Mouse (Mus musculus) MN1 (cell line): ENCODE measurements around the gene Creg1.
A peak's percentile ranks its signal among the peaks of the same experiment; 100 is the strongest.

Experiments used
- DNase-seq: peaks from one replicate; pipeline ENCODE4 v3.0.0-alpha.2; 2016; ENCODE audit warnings: low spot score

Gene Creg1

DNA sequence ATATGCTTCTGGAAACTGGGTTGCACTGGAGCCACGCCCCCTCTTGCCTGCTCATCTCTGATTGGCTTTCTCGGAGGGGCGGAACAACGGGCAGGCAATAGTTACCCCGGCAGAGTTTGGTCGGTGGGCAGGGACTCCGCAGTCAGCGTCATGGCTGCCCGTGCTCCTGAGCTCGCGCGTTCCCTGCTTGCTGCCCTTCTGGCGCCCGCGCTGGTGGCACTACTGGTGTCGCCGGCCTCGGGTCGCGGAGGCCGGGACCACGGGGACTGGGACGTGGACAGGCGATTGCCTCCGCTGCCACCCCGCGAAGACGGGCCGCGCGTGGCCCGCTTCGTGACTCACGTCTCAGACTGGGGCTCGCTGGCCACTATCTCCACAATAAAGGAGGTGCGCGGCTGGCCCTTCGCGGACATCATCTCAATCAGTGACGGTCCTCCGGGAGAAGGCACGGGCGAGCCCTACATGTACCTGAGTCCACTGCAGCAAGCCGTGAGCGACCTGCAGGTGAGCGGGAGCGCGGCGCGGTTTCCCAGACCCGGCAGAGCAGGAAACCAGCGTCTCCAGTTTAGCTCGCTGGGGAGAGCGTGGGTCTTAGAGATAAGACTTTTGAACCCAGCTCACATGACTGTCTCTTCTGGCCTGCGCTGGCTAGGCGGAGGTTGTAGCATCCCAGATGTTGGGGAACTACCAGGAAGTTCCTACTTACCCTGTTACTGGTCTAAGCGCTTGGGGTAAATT, at the start of gene Creg1:
Creg1 (plus strand) TSS at position 112 of the 738 bp plus-strand sequence.
- DNase-seq: peak; percentile 93

DNA sequence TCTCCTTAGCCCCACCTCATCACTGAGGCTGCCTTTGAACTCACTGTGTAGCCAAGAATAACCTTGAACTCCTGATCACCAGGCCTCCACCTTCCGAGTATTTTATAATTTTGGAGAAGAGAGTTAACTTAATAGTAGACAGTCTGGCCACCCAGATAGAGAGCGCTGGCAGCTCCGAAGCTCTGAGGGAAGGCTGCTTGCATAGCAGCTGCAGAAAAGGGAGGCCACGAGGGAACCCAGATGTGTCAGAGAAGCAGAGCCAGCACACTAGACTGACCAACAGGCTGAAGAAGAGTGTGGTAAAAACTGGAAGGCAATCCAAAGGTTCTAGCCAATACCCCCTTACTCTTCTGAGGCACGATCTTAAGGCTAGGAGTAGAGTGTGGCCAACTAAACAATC, 49.7 kb upstream of the Creg1 start:
- DNase-seq: no peak

DNA sequence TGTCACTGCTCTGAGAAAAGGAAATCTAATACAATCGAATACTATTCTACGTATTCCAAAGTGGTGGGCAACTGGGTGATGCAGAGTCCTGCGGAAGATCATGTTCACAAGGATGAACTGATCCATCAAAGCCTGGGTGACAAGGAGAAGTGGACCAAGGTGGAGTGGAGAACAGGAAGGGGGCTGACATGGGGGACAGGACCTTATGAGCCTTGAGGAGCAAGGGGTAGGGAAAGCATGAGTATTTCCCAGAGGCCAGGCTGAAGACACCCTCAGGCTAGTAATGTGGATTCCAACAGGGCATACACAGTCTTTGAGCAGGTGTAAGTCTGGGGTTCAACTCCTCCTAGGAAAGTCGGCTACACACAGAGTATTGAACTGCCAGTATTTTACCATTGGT, 47.1 kb upstream of the Creg1 start:
- no peak for DNase-seq

DNA sequence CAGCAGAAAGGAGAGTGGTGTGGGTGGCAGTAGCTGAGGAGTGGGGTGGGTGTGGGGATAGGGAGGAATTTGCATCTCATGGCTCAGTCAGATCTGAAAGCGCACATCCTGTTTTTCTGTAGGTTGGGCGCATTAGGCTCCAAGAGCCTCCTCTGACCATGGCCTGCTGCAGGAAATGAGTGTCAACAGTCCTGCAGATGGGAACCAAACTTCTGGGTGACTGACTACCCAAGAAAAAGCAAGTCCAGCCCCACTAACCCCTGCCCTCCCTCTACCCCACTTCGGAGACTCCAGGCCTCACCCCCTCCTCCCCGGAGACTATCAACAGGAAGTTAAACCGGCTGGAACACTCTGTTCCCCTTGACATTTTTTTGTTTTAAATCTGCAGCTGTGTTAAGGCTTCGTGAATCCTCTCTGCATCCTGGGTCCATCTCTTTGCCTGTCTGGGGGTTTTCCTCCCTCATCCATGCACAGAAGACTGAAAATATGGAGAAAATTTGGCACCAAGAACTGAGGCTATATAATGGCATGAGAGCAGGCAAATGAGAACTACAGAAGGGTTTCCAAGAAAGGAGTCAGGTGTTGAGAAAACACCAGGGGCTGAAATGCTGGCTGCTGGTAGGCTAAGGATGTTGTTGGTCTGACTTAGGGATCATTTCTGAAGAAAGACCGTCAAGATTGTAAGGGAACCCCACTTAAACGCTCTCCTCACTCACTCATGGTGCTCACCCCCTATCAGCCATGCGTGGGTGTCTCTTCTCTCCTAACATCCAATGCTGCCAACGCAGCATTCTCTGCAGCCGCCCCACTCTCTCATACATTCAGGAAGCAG, 45.6 kb upstream of the Creg1 start:
- DNase-seq: no peak

DNA sequence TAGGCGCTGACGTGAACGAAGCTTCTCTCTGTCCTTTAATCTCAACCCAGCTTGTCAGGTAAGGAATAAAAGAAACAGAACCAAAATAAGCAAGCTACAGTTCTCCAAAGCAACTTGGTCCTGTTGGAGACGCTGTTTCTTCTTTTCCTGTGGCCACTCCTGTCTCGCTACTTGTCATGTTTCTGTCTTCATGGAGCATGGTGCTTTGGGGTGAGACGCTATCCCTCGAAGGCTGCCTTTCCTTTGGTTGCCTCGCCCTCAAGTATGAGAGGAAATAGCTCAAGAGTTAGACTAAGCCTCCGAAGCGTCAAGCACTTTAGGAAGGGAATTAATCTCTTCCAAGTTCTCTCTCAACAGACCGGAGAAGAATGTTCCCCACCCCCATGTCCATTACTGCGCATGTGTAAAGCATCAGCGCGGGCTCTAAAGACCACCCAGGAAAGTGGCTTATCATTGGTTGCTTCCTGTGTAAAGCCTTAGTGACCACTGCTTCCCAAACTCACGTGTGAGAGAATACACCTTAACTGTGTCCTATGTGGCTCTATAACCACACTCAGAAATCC, 44.9 kb upstream of the Creg1 start:
- DNase-seq: no peak

DNA sequence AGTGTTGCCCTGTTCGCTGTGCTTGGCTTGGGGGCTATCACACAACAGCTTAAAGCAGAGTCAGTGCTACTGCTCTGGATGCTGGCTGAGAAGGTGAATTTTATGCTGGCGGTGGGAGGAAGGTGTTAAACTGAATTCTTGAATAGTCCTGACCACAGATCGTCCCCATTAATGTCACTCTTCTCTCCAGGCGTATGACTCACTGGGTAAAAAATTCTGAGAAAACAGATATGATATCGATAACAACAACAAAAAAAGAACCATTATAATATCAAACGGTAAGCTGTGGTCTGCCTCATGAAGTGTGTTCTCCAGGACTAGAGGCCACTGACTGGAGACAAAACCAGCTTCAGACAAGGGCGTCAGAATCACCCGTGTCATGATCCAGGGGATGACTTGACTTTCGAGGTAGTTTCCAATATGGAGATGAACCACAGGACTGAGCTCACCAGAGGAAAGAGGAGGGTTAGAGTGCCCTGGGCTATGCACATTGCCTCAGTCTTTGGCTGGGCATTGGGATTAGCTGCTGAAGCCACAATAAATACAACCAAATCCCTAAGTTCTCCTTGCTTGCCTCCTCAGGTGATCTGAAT, 40.9 kb upstream of the Creg1 start:
- DNase-seq: no peak

DNA sequence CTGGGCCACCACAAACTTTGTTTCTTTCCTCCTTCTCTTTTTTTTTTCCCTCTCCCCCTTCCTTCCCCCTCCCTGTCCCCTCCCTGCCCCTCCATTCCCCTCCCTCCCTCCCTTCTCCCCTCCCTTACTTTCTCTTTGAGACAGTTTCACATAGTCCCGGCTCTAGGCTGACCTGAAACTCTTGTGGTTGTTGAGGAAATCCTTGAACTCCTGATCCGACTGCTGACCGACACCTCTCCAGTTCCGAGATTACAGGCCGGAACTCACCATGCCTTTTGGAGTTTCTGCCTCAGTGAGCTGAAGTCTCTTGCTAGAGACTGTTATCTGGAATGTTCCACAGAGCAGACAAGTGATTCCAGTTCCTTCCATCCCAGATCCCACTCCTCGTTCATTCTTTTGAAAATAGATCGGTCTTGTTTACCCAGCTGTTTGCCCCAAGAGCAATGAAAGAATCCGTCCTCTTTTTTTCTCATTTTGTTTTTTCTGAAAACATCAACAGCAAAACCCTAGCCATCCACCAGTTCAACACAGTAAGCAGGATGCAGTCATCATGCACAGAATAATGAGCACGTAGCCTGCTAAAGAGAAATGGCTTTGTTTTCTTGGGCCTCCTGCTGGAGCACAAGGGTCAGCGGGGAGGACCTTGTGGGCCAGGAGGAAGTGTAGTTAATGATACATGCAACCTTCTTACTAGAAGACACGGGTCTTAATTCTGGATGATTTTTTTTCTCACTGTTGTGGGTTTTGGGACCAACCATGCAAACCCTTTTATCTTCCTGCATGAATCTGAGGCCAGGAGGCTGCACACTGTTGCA, 39.1 kb upstream of the Creg1 start:
- DNase-seq: no peak

DNA sequence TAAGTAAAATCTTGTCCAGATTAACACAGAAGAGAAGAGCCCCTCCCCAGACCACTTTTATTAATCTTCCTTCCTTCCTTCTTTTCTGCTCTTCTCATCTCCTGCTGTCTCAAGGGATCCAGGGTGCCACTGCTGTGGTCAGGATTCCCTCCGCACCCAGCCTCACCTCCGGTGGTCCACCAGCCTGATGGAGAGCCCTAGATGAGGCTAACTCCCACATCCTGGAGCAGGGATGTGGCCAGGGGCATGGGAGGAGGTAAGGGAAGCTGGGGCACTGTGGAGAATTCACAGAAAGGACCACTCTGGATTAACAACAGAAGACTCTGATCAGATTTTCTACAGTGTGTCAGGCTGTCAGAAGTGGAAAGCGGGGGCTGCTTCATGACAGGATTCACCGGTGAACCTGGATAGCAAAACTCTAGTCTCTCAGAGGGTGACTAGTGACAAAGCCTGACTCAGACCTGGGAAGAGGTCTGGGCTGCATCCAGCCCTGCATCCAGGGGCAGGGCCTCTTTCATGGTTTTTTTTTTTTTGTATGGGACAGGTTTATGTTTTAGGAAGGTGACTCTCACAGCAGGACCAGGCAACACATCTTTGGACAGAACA, 38.4 kb upstream of the Creg1 start:
- DNase-seq: no peak

DNA sequence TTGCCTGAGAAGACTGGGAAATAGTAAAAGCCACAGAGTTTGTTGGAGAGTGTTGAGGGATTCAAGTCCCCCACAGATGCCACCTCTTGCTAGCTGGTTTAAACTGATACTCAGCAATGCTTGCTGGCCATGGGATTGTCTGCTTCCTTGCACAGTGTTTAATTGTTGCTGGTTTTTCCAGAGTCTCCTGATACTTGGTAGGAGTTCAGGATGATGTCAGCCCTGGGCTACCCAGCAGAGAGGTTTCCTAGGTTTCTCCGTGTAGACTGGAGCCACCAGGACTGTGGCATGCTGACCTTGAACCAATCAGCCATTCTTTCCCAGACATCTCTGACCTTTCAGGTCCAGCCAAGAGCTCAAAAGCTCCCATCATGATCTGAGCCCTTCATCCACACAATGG, 36.6 kb upstream of the Creg1 start:
- no peak for DNase-seq

DNA sequence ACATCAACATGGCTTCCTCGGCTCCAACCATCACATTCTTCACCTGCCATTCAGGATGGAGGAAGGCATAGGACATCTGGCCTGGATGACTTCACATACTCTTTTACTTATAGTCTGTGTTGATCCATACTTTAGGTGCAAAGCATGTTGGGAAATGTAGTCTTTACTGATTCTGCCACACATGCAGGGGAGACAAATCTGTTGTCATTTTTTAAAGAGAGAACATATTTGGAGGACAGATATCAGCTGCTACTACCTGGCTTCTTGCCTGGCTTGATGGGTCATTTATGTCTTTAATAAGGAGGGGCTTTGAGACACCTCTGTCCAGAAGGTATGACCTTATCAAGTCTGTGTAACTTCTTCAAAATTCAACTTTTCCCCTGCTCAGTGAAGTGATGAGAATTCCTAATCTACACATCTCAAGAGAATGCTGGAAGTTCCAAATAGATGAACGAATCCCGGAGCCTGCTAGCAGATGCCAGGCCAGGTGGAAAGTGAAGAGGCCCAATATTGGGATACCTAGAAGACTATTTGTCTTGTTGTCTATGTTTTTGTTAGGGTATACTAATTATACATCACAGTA, 35.4 kb upstream of the Creg1 start:
- no peak for DNase-seq

DNA sequence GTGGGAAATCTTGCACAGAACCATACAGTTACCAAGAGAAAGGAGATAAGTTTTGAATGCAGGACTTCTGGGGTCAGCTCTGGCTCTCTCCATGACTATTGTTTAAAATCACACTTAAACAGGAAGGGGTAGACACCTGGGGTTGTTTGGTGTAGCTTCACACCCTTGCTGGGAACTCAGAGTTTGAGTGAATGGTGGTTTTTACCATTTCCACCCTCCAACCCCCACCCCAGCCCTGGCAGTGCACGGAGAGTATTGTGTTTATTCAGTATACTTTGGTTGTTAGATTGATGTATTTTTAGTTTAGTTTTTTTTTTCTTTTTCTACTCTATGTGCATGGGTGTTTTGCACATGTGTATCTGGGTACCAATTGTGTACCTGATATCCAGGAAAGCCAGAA, 33.4 kb upstream of the Creg1 start:
- DNase-seq: no peak

DNA sequence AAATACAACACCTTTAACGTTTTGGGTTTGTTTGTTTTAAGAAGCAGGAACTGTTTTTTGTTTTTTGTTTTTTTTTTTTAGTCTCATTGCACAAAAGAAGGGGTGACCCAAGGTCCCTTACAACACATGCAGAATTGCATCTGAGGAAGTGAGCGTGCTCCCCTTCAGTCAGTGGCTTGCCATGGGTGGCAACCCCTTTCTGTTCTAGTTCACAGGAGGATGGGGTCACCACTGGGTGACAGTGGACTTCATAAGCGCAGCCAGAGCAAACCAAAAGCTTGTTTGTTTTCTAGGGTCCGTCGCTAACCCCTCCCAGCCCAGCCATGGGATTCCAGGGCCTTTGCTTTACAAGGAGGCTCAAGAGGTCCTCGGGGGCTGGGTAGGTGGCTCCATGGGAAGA, 32.0 kb upstream of the Creg1 start:
- no peak for DNase-seq

DNA sequence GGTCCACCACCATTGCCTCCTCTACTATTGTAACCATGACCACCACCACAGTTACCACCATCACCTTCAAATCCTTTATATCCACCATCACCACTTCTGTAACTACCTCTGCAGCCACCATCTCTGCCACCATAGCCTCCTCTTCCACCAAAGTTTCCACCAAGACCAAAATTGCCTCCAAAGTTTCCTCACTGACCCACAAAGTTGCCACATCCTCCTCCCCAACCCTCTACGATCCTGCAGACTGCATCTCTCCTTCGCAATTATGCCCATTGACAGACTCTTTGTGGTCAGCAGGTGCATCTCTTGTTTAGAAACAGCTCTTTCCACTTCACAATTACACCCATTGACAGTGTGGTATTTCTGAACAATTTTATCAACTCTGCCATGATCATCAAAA, 28.7 kb upstream of the Creg1 start:
- DNase-seq: no peak

DNA sequence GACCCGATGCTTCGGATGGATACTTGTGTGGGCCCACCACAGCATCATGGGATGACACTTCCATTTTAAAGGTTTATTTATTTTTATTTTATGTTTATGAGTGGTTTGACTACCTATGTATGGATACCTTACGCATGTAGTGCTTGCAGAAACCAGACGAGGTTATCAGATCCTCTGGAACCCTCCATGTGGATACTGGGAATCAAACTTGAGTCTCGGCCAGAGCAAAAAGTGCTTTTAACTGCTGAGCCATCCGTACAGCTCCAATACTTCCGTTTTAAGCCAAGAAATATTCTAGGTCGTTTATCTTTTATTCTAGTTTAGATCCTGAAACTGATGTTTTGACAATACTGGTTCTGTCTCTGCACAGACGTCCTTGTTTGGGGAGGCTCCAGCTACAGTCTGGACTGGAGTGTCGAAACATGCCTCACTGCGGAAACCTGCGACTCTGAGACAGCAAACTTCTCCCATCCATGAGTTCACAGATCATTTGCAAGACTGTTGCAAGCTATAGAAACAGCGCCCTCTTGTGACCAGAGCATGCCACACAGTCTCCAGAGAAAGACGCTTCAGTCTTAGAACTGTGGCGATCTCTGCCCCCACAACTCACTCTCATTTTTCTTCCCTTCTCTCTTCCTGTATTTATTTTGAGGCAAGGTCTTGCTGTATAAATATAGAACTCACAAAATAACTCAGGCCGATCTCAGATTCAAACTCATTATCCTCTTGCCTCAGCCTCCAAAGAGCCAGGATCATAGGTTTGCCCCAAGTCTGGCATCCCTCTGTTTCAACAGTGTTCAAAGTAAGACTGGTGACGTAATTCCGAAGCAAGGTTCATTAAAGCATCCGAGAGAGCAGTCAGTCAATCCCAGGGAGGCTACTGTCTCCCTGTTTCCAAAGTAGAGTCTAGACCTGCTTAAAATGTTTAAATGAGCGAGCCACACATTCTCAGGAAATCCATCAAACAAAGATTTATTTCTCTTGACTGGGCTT, 27.4 kb upstream of the Creg1 start:
- peak; percentile 89 for DNase-seq

DNA sequence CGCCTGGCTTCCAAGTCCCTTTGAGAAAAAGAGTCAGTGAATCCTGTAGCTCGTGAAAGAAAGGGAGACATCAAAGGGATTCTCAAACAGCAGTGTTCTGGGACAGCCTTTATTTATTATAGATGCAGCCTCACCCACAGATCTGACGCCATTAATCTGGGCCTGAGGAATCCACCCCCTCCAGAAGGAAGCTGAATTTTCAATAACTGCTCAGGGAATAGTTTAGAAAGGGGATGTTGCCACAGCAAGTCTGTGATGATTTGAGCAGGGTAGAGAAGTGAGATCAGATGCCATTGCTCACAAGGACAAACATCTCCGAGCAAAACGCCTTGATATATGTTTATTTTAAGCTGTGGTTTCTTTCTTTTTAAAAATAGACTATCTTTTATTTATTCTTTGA, 26.1 kb upstream of the Creg1 start:
- no peak for DNase-seq

DNA sequence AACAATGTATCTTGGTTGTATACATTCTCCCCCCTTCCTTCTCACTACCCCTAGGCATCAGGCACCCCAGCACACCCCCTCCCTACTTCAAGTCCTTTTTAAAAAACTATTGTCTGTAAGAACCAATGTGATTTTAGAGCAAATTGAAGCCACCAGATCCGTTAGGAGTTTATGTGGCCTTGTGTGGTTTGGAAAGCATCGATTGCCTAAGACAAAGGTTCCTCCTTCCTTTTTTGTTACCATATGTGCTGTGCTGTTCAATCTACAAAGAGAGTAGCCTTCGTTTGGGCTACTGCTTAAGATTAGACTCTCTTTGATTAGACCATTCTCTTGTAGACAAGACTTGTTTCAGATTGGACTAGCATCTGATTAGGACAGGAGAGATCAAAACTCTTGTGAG, 25.7 kb upstream of the Creg1 start:
- no peak for DNase-seq

DNA sequence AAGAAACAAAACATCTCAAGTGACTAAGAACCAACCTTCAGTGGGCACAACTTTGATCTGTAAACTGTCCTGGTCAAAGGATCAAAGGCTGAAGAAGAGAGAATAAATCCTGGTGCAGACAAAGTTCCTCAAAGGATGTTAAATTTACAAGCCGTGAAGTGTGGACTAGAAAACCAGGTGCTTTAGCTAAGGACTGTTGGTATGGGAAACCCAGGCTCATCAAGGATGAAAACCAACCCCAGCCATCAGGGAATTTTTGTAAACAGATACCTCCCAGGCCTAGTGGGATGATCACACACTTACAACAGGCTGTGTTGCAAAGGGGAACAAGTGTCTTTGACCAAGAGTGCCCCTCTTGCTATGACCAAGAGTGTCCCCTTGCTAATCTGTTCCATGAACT, 24.6 kb upstream of the Creg1 start:
- DNase-seq: no peak

DNA sequence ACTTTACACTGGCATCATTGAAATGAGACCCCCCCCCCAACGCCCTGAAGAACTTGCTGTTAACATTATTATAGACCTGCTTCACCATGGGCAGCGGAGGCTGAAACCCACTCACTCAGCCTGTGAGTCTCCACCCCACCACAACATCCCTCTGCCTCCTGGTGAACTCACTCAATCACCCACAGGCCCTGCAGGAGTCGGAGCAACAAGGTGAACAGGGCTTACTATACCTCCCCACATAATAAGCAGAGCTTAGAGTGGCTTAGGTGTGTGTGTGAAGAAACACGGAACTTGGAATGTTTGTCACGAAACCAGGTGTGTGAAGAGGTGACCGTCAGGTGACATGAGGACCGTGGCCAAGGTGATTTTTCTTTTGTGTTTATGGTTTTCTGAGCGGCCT, 21.6 kb upstream of the Creg1 start:
- DNase-seq: no peak

DNA sequence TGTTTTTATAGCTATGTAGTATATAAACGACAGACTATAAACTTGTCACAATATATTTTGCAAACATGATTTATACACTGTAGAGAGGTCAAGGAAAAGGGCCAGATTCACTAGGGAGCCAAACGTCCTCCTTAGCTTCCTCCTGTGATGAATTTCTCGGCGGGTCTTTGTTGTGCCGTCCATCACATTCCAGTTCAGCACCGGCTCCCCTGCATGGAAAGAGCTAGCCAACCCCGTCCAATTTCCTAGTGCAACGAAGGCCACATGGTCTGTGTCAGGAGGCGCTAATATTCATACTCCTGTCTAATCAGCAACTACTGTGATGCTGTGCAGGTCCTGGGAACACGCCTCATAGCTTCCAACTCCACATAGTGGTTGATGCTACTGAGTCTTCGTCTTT, 15.5 kb upstream of the Creg1 start:
- DNase-seq: no peak

DNA sequence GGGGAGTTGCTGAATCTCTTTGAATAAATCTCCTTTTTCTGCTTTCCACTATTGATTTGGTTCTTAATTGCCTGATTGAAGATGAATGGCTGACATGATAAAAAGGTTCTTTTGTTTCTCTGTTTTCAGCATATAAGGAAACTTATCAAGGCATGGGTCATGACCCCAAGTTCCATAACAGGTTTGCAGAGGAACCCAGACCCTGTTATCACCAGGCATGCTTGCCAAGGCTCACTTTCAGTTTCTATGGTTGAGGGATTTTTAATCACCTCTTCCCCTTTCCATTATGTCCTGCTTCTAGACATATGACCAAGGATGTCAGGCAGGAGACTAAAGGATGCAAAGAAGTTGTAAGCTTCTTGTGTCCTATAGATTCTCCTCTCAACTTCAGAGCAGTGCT, 12.4 kb upstream of the Creg1 start:
- no peak for DNase-seq
